ENCODE assay signal across 8 mouse cellular contexts in genomic region chr11:103361396-103362053, GRCm38 (mm10). TPM values are rescaled to one million over a fixed set of nuclear protein-coding genes. Genes with fewer than 3 reads are reported as not detected.
A peak's percentile ranks its signal among the peaks of the same experiment; 100 is the strongest.
DNase-seq lines count a peak whose midpoint lies in the region; ATAC-seq and TF ChIP-seq lines count a peak whose summit lies in the region.

No protein-coding gene starts in this region.

- H3K9ac ChIP-seq in embryonic facial prominence, embryonic 13.5 days, result no peak overlapping the region
- peak overlapping the region; percentile 8; the same call in 1 of the 2 replicates for H3K9ac ChIP-seq in kidney, embryonic 15.5 days

- peak overlapping the region; percentile 78 for H3K4me2 ChIP-seq in embryonic facial prominence, embryonic 13.5 days
- H3K4me2 ChIP-seq in kidney, embryonic 15.5 days, result peak overlapping the region; percentile 73

- 2% methylated on average over 25 of the region's 25 CpGs for WGBS in embryonic facial prominence, embryonic 13.5 days
- WGBS in kidney, embryonic 15.5 days, result 5% methylated on average over 25 of the region's 25 CpGs

- no peak overlapping the region for H3K27ac ChIP-seq in layer of hippocampus, adult 2 months
- H3K27ac ChIP-seq in embryonic facial prominence, embryonic 13.5 days, result peak overlapping the region; percentile 48; the same call in 1 of the 2 replicates
- peak overlapping the region; percentile 80 for H3K27ac ChIP-seq in kidney, embryonic 15.5 days

- H3K4me1 ChIP-seq in embryonic facial prominence, embryonic 13.5 days, result peaks cover 52% of the 10 kb centered on the region
- peaks cover 87% of the 10 kb centered on the region for H3K4me1 ChIP-seq in kidney, embryonic 15.5 days

- TF ChIP-seq CTCF in layer of hippocampus, adult 2 months (conservative IDR thresholded peaks at IDR 0.05), result no peak

- no peak for DNase-seq in layer of hippocampus, adult 2 months (ENCODE audit: low spot score in 2 of 2)
- DNase-seq in layer of hippocampus, postnatal 14 days (ENCODE audit: low spot score in 2 of 2), result no peak
- peak; percentile 87 for DNase-seq in lung, postnatal 36 days
- no peak for DNase-seq in frontal cortex, postnatal 25 days (ENCODE audit: low spot score in 2 of 2)
- no peak for DNase-seq in left cerebral cortex, postnatal 14 days (ENCODE audit: low spot score in 2 of 2)
- DNase-seq in layer of hippocampus, postnatal 25 days (ENCODE audit: extremely low spot score in 1 of 2, low spot score in 1 of 2), result no peak

- 0 out of 2 replicates have a peak, but pooled peaks have one; percentile 11 for ATAC-seq in embryonic facial prominence, embryonic 13.5 days (ENCODE audit: insufficient number of reproducible peaks, insufficient read depth, low FRiP score, low TSS enrichment, low read depth)
- 0 out of 2 replicates have a peak, but pooled peaks have one; percentile 12 for ATAC-seq in kidney, embryonic 15.5 days (replicated peaks; ENCODE audit: low FRiP score)

- H3K36me3 ChIP-seq in embryonic facial prominence, embryonic 13.5 days, result peaks cover 13% of the 10 kb centered on the region
- H3K36me3 ChIP-seq in kidney, embryonic 15.5 days, result no peaks in the 10 kb centered on the region

- no peaks in the 10 kb centered on the region for H3K9me3 ChIP-seq in embryonic facial prominence, embryonic 13.5 days
- H3K9me3 ChIP-seq in kidney, embryonic 15.5 days (replicated peaks), result no peaks in the 10 kb centered on the region

- peaks cover 92% of the 10 kb centered on the region for H3K27me3 ChIP-seq in embryonic facial prominence, embryonic 13.5 days
- peaks cover 38% of the 10 kb centered on the region for H3K27me3 ChIP-seq in kidney, embryonic 15.5 days

- peak overlapping the region; percentile 77 for H3K4me3 ChIP-seq in layer of hippocampus, adult 2 months
- H3K4me3 ChIP-seq in embryonic facial prominence, embryonic 13.5 days, result peak overlapping the region; percentile 55
- H3K4me3 ChIP-seq in kidney, embryonic 15.5 days (replicated peaks), result peak overlapping the region; percentile 47

- intact Hi-C loops in left cerebral cortex, postnatal 14 days (cut with DNase I), result loop anchor here (5.0 kb wide), 1 partner anchor 36 kb away; no protein-coding TSS in a partner anchor

RNA-seq across cellular contexts. Expression of gene Arhgap27, which starts 2.0 kb away (rescaled TPM):
- 10 to 100 TPM; 11.8 to 14.0 TPM for total RNA-seq in layer of hippocampus, adult 2 months (2021)
- total RNA-seq in layer of hippocampus, postnatal 14 days (2021), result 10 to 100 TPM in 1 of 2 experiments, 1 to 10 TPM in 1; 9.8 to 10.1 TPM
- 6.8 and 7.2 TPM in 2 replicates for polyA plus RNA-seq in embryonic facial prominence, embryonic 13.5 days (2015; fragmentation: Nextera tagmentation; extraction: Ambion mirVana)
- 15.8 and 17.2 TPM in 2 replicates for polyA plus RNA-seq in kidney, embryonic 15.5 days (2015; fragmentation: Nextera tagmentation; extraction: Ambion mirVana)
- 10 to 100 TPM; 10.8 to 12.4 TPM for total RNA-seq in left cerebral cortex, postnatal 14 days (2021)
- total RNA-seq in layer of hippocampus, postnatal 25 days (2021), result 1 to 10 TPM; 8.6 to 9.3 TPM

RNA-seq across cellular contexts. Expression of gene Plekhm1, which starts 51.0 kb away (rescaled TPM):
- total RNA-seq in layer of hippocampus, adult 2 months (2021), result 10 to 100 TPM; 18.3 to 20.3 TPM
- 10 to 100 TPM; 17.0 to 17.7 TPM for total RNA-seq in layer of hippocampus, postnatal 14 days (2021)
- polyA plus RNA-seq in embryonic facial prominence, embryonic 13.5 days (2015; fragmentation: Nextera tagmentation; extraction: Ambion mirVana), result 7.2 and 7.6 TPM in 2 replicates
- 7.4 and 8.2 TPM in 2 replicates for polyA plus RNA-seq in kidney, embryonic 15.5 days (2015; fragmentation: Nextera tagmentation; extraction: Ambion mirVana)
- 10 to 100 TPM; 15.5 to 16.9 TPM for total RNA-seq in left cerebral cortex, postnatal 14 days (2021)
- total RNA-seq in layer of hippocampus, postnatal 25 days (2021), result 10 to 100 TPM; 16.4 to 17.6 TPM
